Mouse (Mus musculus): Measurements from ENCODE around the gene LTO1. TPM values are rescaled to one million over a fixed set of nuclear protein-coding genes. Genes with fewer than 3 reads are reported as not detected.

The LTO1 gene
- total RNA-seq, 4 experiments from 2014 or later, result 23.4 to 30.7 (median 24.9) TPM

Other genes with a start within 250 kb of the LTO1 start
- gene Ano1, start 163.1 kb upstream of the LTO1 start, total RNA-seq (2022), result 1 to 10 TPM; 3.6 to 5.7 (median 4.2) TPM
- 1 to 10 TPM; 1.0 to 1.9 (median 1.4) TPM for gene Fgf3, start 77.0 kb upstream of the LTO1 start, total RNA-seq (2022)
- not detected for gene Fgf4, start 67.7 kb upstream of the LTO1 start, total RNA-seq (2022)
- gene Fgf15, start 18.6 kb upstream of the LTO1 start, total RNA-seq (2022), result not detected
- gene Ccnd1, start 24.8 kb downstream of the LTO1 start, total RNA-seq (2022), result 10 to 100 TPM; 38.1 to 47.4 (median 43.6) TPM

Measured in left cerebral cortex, adult 8-10 months (tissue).